Mouse (Mus musculus) spleen, postnatal 14 days (tissue): ENCODE data around the gene Extl2.

ENCODE experiments used
- DNase-seq, 2 experiments: peaks; one replicate each; pipeline ENCODE4 v3.0.0; 2021 to 2022; ENCODE audit warnings: low spot score in 2 of 2

The Extl2 gene

DNA sequence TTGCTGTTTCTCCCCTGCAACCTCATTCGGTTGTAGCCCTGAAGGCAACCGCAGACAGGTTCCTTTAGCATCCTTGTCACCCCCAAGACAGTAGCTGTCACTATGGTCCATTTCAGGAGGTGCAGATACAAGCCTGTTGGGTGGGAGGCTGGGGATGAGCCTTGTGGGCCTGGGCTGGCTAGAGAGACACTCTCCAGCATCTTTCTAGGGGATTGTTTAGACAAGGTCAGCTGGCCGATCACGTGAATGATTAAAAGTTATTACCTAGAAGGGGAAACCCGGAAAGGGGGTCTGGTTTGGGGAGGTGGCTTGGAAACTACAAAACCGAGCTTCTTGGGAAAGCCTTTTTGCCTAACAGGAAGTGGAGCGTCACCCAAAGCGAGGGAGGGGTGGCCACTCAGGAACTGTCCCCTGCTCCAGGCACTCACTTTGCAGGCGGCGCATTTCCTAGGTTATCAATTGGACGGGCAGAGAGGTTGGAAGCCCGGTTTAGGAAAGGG, 729 bp downstream of the Extl2 start:
- peak in 1 of 2 experiments; percentile 8 for DNase-seq

DNA sequence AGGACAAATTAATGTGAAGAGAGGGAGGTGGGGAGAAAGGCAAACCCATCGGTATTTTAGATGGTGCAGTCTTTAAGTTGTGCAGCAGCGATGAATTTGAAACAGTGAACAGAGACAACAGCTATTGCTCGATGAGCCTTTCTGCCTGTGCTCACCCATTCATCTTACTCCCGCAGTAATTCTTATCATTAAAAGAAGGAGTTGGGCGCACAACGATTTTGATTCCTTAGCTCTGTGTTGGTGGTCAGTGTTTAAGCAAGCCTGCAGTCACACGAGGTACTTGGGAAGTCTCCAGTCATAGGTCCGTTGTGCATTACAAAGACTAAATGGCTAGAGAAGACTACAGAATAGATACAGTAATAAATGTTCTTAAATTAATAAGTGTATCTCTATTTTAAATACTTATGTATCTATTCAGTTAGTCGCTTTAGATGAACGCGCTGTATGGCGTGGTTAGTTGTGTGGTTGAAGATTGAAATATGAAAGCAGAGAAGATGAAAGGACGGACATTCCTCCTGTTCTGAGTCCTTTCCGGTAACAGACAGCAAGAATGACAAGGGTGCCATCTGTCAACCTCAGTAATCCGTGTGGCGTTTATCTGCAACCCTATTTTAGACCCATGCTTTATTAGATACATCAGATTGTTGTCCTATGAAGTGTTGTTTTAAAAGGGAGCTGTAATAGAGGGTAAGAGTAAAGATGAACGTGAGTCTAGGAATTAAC, 2.5 kb downstream of the Extl2 start:
- no peak for DNase-seq

DNA sequence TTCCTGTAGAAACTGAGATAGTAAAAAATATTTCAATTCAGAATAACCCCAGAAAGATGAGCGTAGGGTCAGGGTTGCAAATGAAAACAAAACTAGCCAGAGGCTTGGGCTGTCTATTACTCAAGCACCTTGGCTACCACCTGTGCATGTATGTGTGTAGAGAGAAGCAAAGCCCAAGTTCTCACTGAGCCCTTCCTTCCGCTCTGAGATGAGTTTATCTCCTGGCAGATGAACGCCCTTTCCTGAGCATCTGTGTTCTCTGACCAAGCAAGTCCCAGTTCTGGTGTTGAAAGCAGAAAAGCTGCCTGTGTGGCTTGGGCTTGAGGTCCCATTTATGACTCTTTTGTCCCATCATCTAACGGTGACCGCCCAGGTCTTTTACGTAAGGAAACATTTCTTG, 7.6 kb downstream of the Extl2 start:
- no peak for DNase-seq

DNA sequence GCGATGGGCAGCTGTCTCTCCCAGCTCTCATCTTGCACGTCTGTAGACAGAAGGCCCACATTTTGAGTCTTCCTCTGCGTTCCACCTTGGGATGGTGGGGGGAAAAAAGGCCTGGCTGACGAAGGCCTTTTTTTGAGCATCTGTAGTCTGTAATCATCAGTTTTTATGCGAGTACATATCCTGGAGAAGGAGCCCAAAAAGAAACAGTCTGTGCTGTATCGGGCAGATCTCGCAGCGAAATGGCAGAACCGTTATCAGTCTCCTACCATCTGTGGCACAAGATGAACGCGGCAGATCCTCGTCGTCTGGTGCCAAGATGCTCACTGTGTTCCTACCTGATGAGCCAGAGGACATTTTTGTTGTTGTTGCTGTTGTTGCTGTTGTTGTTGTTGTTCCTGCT, 8.9 kb downstream of the Extl2 start:
- no peak for DNase-seq

DNA sequence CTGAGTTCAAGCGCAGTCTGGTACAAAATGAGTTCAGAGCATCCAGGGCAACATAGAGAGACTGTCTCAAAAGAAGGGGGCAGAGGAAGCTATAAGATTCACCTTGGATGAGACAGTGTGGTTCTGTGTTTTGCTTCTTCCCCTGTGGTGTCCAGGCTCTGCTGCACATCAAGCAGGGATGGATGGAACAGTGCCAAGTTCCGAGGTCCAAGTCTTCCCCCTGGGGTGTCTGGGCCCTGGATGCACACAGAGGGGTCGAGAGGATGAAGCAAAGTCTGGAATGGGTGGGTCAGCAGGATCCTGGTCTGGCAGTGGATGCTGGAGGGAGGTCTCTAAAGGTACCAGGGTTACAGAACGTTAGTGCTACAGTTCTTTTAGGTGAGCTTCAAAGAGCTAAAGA, 11.3 kb downstream of the Extl2 start:
- no peak for DNase-seq

DNA sequence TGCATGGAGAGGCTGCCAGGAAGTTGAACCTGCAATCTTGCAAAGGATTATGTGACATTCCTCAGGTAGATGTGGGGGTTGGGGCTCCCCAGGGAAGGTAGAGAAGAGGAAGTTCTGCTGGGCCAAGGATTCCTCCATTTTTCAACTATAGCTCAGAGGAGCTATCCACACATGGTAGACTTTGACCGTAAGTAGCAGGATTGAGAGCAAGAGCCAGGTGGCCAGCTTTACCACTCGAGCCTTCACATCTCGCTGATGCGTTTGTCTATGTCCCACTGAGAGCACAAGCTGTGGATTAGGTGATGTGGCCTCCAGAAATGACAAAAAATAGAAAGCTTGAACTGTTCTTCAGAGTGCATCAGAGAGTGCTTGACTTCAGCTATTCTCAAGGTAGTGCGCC, 11.9 kb downstream of the Extl2 start:
- no peak for DNase-seq

DNA sequence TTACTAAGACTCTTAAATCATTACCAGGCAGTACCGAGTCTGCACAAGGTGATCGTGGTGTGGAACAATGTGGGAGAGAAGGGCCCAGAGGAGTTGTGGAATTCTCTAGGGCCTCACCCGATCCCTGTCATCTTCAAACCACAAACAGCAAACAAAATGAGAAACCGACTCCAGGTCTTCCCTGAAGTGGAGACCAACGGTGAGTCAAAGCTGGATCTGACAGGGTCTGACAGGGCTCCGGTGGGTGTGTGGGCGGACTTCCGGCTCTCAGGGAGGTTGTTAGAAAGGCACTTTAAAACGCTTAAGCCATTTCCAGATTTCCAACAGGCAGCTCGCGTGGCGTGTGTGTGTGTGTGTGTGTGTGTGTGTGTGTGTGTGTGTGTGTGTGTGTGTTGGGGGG, 17.0 kb downstream of the Extl2 start:
- no peak for DNase-seq

DNA sequence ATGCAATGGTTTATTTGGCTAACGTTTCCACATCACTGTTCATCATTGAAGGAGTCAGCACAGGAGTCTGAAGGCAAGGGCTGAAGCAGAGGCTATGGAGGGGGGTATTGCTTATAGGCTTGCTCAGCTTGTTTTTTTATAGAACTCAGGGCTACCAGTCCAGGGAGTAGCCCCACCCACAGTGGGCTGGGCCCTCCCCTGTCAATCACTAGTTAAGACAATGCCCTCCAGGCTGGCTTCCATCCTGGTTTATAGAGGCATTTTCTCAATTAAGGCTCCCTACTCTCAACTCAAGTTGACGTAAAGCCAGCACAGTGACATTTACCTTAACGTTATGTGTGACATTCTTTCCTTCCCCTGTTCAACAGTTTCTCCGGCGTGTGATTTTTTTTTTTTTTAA, 17.4 kb downstream of the Extl2 start:
- DNase-seq = no peak

DNA sequence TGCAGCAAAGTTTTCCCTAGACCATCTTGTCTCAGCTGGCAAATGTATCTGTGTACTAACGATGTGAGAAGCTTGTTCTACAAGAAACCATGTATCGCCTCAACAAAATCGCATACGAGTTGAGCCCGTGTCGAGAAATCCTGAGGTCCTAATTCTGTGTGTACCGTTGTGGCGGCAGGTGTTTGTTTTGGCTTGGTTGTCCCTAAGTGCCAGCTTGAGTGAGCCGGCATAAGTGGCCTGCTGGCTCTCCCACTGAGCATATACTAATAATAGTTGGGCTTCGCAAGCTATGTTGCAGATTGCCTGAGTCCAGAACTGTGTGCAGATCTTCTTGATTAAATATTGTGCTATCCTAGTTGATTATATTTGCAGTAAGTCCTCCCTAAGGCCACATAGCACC, 18.4 kb downstream of the Extl2 start:
- no peak for DNase-seq

DNA sequence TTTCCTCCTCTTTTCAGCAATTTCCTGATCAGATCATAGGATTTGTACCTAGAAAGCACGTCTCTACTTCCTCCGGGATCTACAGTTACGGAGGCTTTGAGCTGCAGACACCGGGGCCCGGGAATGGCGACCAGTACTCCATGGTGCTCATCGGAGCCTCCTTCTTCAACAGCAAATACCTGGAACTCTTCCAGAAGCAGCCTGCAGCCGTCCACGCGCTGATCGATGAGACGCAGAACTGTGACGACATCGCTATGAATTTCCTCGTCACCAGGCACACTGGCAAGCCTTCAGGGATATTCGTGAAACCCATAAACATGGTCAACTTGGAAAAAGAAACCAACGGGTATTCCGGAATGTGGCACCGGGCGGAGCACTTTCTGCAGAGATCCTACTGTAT, 19.7 kb downstream of the Extl2 start:
- DNase-seq = no peak

DNA sequence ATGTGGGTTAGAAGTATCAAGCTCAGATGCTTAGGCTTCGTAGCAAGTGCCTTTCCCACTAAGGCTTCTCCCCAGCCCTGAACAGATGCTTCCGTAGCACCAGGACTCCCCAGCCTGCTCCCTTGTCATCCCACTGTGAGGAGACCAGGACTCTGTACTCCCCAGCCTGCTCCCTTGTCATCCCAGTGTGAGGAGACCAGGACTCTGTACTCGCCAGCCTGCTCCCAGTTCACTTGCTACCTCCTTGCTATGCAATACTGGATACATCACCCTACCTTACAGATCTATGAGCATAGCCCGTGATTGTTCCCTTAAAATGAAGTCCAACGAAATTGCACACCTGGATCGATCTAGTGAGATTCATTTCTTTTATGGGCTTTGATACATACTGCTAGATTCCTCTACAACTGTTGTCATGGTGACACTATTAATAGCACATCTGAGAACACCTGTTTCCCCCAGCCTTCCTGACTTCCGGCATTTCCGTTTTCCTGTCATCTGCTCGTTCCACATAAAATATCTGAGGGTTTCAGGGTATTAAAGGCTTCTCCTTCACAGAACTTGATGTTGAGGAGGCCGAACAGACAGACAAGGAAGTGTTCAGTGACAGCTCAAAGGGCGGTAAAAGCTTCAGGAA, 23.0 kb downstream of the Extl2 start:
- DNase-seq = no peak

DNA sequence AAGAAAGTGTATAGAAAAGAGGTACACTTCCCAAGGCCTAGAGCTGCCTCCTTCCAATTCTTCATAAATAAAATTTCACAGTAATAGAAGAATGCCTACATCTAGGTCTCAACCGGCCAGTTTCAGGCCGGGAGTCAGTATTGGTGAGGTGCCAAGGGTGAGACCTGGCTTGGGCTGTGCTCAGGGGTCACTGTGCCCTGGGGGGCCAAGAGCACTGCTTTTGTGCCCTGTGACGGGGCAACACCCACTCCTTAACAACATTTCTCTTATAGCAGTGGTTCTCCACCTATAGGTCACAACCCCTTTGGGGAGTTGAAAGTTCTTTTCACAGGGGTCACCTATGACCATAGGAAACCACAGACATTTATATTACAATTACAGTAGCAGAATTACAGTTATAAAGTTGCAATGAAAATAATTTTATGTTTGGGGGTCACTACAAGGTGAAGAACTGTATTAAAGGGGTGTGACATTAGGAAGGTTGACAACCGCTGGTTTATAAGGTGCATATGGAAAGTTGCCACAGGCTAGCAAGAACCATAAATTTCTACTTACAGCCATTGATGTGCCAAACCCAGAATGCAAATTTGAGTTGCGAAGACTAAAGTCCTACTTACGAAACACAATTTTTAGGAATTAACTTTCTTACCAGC, 26.1 kb downstream of the Extl2 start:
- no peak for DNase-seq

DNA sequence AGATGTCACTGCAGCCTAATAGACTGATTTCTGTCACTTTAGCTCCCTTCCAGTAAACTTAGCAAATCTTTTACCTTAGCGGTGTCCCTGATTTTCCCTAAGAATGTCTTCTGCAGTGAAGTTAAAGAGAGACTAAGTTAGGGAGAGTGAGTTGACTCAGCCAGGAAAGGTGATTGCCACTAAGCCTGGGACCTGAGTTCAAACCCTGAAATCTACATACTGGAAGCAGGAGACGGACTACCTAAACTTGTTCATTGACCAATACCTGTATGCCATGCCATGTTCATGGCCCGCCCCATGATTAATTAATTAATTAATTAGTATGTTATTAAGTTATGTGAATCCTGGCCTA, 26.6 kb downstream of the Extl2 start:
- DNase-seq = no peak

DNA sequence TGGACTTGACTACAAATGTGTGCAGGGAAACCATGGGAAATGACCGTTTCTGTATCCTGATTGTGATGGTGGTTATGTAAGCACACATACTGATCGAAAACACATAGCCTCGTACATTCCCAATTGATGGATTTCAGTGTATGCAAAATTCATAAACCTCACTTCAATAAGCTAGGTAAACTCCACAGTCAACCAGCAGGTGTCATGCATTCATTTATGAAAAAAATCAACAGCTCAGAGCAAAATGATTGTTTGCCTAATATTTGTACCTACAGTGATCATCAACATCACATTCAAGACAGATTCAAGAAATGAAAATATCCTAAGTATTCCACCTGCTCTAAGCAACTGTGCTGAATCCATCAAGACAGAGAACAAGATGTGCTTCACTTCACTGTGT, 33.5 kb downstream of the Extl2 start:
- DNase-seq = no peak

DNA sequence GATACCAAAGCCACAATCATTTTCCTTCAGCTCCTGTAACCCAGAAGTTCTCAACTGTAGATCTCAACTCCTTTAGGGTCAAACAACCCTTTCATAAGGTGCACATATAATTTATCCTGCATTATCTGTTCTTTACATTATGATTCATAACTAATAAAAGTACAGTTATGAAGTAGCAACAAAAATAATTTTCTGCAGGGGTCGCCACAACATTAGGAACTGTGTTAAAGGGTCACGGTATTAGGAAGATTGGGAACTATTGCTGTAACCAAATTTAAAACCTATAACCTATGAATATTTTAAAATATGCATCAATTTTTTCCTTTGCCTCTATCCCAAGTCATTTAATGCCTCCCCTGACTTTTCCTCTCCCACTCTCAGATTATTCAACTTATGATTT, 38.7 kb downstream of the Extl2 start:
- no peak for DNase-seq

DNA sequence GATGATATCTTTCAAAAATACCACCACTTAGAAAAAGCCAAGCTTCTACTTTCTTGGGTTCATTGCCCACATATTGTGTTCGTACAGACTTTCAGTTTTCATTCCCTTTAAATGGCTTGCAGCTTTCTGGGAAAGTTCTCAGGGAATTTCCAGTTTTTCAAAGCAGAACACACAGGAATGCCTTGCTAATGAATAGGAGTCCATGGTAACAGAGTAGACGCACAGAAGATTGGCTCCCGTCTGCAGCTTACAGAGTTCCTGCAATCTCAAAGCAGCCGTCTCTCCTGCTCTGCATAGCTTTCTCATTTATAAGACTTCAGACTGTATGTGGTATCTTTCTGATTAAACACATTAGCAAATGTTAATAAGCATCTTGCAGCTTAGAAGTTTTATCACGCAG, 39.8 kb downstream of the Extl2 start:
- no peak for DNase-seq

DNA sequence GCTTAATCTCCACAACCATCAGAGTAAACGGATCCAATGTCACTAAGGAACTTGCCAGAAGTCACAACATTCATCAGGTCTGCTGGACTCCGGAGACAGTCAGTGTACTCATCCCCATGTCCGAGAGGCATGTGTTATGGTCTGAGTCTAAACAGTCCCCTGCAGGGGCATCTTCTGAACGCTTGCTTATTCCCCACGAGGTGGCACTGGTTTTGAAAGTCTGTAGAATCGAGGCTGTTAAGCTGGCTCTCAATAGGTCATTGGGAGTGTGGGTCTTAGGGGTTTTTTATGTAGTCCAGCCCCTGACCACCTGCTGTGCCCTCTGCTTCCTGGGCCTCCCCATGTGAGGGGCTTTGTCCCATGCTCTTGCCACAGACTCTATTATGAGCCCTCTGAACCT, 49.8 kb downstream of the Extl2 start:
- DNase-seq = no peak

DNA sequence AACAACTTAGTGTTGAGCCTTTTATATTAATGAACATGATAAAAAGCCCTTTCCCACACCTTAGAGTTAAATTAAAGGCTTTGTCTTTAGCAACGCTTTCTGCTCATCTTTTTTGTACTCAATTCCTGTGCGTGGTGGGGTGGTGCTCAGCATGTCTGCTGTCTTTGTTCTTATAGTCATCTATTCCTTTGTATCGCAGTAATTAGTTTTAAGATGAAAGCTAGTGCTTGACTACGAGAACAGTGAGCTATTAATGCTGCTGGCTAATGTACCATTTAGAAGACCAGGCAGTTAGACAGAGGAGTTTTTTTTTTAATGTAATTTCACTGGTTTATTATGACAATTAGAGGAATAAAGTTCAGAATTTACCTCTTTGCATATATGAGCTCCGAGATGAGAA, 53.1 kb downstream of the Extl2 start:
- DNase-seq = no peak

DNA sequence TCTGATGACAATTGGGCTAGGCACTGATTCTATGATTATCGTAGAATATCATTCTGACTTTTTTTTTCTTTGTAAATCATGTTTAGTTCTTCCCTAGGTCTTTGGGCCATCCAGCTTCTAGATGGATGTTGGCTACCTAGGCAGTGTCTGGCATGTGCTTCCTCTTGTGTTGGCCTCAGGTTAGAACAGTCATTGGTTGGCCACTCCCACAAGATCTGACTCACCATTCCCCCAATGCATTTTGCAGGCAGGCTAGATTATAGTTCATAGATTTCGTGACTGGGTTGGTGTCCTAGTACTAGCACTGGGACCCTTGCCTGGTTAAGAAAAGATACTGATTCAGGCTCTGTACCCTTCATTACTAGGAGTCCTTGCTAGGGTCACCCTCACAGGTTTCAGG, 54.9 kb downstream of the Extl2 start:
- no peak for DNase-seq

DNA sequence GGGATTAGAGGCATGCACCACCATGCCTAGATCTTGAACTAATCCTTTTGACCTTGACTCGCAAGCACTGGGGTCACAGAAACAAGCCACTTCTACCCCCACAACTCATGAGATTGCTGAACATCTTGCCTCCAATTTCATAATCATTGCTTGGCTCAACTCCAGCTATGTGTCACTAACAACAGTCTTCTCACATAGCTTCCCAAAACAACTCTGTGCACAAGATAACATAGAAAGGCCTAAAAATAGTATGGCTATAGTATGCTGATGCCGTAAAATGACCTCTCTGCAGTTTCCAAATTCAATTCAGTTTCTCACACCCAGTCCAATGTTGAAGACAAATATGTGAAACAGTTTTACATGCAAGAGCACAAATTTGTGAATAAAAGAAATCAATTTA, 65.3 kb downstream of the Extl2 start:
- no peak for DNase-seq

DNA sequence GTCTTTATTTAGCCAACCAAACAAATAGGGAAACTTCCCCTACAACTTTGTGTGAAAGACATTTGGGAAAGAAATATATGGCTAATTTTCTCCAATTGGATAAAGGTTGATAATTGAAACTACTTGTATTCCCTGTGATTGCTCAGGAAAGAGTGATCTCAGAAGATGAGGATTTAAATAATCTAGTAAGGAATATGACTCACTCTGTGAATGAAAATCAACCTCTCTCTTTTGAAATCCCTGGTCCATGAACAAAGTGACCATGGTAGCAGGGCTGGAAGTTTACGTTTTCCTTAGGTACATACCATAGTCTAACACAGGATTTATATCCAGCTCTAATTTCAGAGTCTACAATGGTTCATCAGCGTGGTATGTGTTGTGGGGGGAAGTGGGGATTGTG, 69.5 kb downstream of the Extl2 start:
- DNase-seq = no peak

DNA sequence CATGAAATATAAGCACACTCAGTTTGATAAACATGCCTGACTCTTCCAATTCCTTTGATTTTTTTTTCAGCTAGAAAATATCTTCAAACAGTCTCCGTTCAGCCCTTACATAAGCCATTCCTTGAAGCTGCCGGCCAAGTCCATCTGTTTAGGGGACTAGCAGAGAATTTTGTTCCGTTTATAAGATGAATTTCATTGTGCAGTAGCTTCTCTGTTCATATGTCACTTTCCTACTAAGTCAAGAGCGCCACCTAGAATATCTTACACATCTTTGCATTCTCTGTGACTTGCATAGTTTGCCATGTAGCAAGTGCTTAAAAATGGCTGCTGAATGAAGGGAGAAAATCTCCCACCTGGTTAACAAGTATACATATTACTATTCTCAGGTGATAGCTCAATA, 71.2 kb downstream of the Extl2 start:
- DNase-seq = no peak
